Mouse (Mus musculus): ENCODE measurements at regions not wholly inside any gene's neighbourhood (a gene's known extent, or its start where the extent isn't known, plus 50 kb on each side); places are given as distances from the start of the nearest gene placed in this dataset.
"Not testable (repeated sequence)": the region's sequence is repeated elsewhere in the genome, so short reads cannot be mapped to it uniquely, and the experiment has no call there.

- no peak for DNase-seq (ENCODE audit: low read depth, low spot score)
Measured at GRCm38 (mm10) chr4:110038696-110039095, 60.8 kb downstream of the Dmrta2 start.

- DNase-seq (ENCODE audit: low read depth, low spot score) = no peak
Measured at GRCm38 (mm10) chr4:110044851-110045618, 67.2 kb downstream of the Dmrta2 start.

DNA sequence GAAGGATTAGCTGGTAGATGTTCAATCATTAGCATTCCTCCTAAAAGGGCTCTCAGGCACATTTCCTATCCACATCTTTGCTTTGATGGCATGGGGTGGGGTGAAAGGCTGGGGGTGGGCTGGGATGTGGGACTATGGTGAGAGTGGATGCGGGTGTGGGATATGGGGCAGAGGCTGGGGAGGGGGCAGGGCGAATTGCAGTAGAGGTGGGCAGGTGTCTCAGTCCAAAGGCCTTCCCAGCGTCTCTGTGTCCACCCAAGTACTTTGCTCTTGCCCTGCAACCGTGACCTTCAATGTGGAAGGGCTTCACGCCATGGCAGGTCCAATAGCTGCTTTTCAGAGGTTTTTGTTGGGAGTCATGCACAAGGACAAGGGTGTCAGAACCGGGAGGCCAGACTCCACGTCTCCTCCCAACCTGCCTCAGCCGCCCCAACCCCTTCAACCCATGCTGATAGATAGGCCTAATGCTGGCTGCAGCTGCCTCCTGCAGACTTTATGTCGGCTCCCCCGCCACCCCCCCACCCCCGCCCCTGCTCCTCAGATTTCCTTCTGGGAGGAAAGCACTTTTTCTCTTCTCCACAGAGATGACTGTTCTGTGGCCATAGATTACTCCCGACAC is 67.9 kb downstream of the Dmrta2 start:
- no peak for DNase-seq (ENCODE audit: low read depth, low spot score)

DNA sequence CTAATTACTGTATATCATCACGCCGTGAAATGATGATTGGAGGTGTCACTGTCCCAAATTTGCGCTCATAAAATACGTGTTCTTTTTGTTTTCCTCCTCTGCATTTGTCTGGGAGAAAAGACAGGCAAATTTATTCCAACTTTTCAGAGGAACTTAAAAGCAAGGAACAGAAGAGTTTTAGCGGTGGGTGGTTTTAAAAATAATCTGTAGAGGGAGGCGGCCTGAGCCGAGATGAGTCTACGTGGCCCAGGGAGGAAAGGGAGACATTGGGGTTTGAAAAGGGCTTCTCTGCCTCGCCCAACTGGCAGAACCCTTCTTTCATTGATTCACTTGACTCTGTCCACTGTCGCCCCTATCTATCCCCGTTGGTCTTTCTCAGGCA is 68.4 kb downstream of the Dmrta2 start:
- no peak for DNase-seq (ENCODE audit: low read depth, low spot score)

DNA sequence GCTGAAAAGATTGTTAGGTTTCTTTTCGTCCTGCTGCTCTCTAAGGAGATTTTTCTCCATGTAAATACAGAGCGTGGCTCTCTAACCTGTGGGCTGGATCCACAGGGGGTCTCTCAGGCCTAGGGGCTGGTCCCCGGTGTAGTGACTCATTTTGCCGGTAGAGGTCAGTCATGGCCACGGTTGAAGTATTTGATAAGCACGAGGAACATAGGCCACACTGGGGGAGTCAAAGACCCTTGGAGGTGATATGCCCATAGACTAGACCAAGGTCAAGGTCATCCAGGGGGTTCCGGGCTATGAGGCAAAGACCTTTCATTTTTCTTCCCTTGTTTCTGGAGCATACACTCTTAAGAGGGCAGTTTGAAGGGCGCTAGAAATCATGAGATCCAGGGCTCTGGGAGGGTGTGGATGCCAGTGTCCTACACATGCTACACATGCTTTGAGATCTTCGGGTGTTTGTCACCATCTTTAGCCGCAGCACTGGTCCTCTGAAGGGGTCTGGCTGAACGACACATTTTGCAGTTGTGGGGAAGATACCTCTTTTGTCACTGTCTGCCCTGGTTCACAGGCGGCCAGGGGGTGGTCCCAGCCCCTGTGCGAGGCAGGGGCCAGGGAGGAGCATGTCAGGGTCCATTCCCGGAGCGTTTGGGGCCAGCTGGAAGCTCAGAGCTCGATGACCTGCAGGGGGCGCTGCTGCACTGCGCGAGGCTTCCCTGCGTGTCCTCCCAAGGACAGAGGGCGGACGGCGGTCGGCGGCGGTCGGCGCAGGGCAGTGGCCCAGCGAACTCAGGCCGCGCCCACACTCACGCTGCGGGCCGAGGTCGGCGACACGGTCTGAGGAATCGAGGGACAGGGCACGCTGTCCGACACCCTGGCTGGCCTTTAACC is 72.8 kb downstream of the Dmrta2 start:
- DNase-seq (ENCODE audit: low read depth, low spot score) = peak; percentile 82

DNA sequence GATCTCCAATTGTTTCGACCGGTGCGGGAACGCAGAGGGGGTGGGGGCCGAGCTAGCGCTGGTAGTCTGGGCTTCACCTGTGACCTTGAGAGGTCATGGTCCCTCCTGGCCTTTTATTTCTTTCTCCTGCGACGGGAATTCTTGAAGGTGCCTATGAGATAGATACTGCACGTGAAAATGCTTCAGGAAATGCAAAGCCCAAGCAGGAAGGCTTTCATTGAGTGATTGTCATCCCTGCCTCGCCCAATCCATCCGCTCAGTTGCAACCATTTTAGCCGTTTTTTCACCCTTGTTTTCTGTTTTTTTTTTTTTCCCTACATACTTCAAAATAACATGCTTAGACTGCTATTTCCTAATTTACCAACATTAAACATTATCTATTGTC is 73.4 kb downstream of the Dmrta2 start:
- DNase-seq (ENCODE audit: low read depth, low spot score) = no peak

DNA sequence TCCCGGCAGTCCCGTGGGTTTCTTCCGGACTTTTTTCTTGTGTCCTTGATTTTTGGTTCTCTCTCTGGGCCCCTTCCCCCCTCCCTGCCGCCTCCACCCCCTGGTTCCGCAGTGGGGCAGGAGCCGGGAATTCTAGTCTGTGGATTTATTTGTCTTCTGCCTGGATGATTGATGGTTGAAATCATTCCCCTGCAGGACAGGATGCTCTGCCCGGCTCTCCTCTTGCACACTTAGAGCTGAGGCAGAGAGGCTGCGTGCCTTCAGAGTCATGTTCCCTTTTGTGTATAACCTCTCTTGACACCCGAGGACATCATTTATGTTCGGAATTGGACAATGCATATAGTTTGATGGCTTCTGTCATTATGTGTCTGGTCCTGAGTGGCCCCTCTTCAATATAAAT is 74.0 kb downstream of the Dmrta2 start:
- DNase-seq (ENCODE audit: low read depth, low spot score) = no peak

GRCm38 (mm10) chr4:110052998-110053397 is 75.1 kb downstream of the Dmrta2 start:
- no peak for DNase-seq (ENCODE audit: low read depth, low spot score)

- DNase-seq (ENCODE audit: low read depth, low spot score) = no peak
Measured at GRCm38 (mm10) chr4:110073836-110074235, 96.0 kb downstream of the Dmrta2 start.

- DNase-seq (ENCODE audit: low read depth, low spot score) = no peak
Measured at GRCm38 (mm10) chr4:110083371-110083770, 105.5 kb downstream of the Dmrta2 start.

DNA sequence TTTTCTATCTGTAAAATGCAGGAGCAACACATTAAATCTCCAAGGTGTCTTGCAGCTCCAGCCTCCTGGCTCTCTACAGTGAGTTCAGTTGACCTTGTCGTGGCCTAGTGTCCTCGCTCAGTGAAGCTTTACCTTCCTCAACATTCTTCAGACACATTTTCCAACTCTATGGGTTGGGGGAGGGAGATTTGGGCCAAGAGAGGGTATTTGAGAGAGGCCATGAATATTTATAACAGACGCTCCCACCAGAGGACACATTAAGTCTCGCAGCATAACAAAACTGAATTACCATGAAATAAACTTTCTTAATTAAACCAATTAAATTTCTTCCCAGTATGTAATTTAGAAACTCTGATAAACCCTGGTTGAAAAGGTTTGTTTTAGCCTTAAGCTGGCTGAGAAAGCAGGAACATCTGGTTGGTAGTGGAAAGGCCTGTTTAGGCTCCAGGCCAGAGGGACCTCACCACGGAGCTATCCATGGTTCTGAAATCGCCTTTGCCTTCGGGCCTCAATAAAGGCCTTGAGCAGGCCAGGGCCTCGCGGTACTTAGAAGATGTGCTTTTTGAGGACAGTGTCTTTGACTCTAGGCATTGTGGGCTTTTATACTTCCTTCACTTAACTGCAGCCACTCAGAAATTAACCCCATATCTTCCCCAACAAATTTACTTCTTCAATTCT is 109.9 kb downstream of the Dmrta2 start:
- DNase-seq (ENCODE audit: low read depth, low spot score) = peak; percentile 4

GRCm38 (mm10) chr4:110093040-110093820 is 115.4 kb downstream of the Dmrta2 start:
- DNase-seq (ENCODE audit: low read depth, low spot score) = no peak

GRCm38 (mm10) chr4:110094541-110094940 is 116.7 kb downstream of the Dmrta2 start:
- no peak for DNase-seq (ENCODE audit: low read depth, low spot score)

DNA sequence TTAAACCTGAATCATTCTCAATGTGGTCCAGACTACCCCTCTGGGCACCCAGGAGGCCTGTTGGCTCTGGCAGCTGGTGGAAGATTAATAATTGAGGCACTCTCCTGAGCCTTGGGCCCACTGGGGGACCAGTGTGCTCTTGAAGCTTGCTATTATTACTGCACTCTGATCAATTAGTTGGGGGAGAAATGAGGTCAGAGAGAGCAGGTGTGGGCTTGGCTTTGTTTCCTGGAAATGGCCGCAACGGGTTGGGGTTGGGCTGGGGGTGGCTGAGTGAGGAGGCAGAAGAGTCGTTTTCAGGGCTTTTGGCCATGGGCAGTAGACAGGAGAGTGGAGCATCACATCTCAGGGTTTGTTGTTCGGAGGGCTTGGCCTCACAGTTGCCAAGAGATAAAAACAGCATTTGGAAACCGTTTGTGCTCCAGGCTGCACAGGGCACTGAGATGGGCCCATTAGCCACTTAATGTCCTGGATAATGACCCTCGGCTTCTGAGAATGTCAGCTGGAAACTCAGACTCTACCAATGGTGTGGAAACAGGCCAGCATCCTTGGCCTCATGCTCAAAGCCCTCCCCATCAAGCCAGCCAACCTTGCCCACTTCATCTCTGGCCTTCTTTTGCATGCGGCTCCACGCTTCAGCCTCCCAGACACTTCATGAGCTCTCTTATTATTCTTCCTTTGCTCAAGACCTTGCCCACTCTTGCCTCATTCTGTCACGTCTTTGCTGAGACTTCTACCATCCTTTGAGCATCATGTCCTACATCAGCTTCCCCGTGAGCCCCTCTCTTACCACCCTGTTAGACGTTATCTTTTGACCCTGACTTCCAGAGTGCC is 118.1 kb downstream of the Dmrta2 start:
- DNase-seq (ENCODE audit: low read depth, low spot score) = no peak

- DNase-seq (ENCODE audit: low read depth, low spot score) = not testable (repeated sequence)
Measured at GRCm38 (mm10) chr4:110104119-110104518, 126.3 kb downstream of the Dmrta2 start.

DNA sequence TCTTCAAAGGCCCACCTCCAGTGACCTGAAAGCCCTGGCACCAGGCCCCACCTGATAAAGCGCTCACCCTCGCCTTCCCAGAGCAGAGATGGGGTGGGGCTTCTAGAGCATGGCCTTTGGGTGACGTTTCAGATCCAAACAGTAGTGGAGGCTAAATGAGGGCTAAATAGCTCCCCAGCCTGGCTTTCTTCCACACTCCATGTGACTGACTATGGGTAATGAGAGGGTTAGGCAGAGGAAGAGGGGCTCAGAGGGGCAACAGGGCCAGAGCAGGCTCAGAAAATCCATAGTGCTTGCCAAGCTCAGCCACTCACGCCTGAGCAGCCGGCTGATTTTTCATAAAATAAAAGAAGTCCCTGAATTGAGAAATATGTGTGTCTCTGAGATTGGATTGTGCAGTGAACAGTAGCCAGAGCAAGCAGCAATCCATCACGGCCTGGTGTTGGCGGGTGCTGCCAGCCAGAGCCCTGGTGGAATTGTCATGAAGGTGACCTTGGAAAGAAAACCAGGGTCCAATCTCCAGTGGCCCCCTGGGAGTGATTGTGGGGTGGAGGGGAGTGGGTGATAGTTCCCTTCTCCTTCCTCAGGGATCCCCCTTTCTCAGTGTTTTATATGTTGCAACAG is 128.9 kb downstream of the Dmrta2 start:
- no peak for DNase-seq (ENCODE audit: low read depth, low spot score)

- no peak for DNase-seq (ENCODE audit: low read depth, low spot score)
Measured at GRCm38 (mm10) chr4:110119438-110119837, 141.6 kb downstream of the Dmrta2 start.

- no peak for DNase-seq (ENCODE audit: low read depth, low spot score)
Measured at GRCm38 (mm10) chr4:110119874-110120273, 142.0 kb downstream of the Dmrta2 start.

DNA sequence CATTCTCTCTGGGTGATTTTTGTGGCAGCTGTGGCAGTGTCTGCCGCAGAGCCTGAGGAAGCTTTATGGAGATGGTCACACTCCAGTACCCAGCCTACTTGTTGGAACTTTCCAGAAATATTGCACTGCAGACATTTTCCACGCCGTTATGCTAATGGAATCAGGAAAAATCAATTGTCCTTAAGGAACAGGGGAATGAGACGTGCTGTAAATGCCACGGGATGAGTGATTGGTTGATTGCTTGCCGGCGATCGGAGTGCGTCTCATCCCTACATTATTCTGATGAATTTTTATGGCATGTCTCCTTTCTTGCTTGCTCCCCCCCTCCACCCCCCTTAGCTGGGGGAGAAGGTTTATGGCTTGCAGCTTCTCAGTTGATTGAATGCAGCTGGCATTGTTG is 142.9 kb downstream of the Dmrta2 start:
- no peak for DNase-seq (ENCODE audit: low read depth, low spot score)

- DNase-seq (ENCODE audit: low read depth, low spot score) = no peak
Measured at GRCm38 (mm10) chr4:110121447-110121846, 143.6 kb downstream of the Dmrta2 start.
